In the genomic region with DNA sequence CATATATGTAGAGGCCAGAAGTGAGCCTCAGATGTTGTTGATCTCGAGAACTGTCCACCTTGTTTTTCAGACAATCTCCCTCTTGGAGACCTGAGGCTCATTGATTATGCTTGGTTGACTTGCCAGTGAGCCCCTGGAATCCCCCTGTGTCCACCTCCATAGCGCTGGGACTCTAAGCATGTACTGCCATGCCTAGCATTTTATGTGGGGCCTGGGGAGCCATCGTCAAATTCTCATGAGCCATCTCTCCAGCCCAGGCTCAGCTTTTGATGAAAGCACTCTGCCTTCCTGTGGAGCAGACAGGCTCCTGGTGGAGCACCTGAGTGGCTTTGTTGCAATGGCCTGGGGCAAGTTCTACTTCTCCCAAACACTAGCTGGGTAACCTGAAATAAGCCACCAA, we compare ENCODE assay signal across 25 mouse cellular contexts. TPM values are rescaled to one million over a fixed set of nuclear protein-coding genes. Genes with fewer than 3 reads are reported as not detected.
DNase-seq lines count a peak whose midpoint lies in the region; ATAC-seq and TF ChIP-seq lines count a peak whose summit lies in the region.
"Had no signal": no experiment of that assay in that cellular context is flagged by ENCODE, and none has a peak within 500 bp of the region (broad histone marks: within the 10 kb centered on the region; RNA-seq: fewer than 3 reads in every experiment).

No protein-coding gene starts in this region.

- TF ChIP-seq POLR2A in CH12.LX (IDR thresholded peaks at IDR 0.05; ENCODE audit: low read depth, low read length): peak; percentile 33; the same call in 1 of the 2 replicates

- H3K27ac ChIP-seq in midbrain, embryonic 11.5 days (ENCODE audit: low read depth, low read length): no peak overlapping the region
- H3K27ac ChIP-seq in midbrain, embryonic 15.5 days: no peak overlapping the region
- peak overlapping the region; percentile 84 for H3K27ac ChIP-seq in CH12.LX (ENCODE audit: insufficient read depth, low read depth)

- H3K79me2 ChIP-seq in CH12.LX (replicated peaks; ENCODE audit: control insufficient read depth, extremely low read depth, insufficient read depth, poor library complexity, severe bottlenecking): peaks cover 24% of the 10 kb centered on the region

- H3K27me3 ChIP-seq in midbrain, embryonic 11.5 days (ENCODE audit: control insufficient read depth, insufficient read depth, low read length): no peaks in the 10 kb centered on the region
- no peaks in the 10 kb centered on the region for H3K27me3 ChIP-seq in midbrain, embryonic 15.5 days (replicated peaks)
- no peaks in the 10 kb centered on the region for H3K27me3 ChIP-seq in CH12.LX (replicated peaks)
- H3K27me3 ChIP-seq: Patski had no signal

- DNase-seq in midbrain, embryonic 11.5 days (ENCODE audit: low spot score, missing footprints): peak; percentile 61
- DNase-seq in CH12.LX (ENCODE audit: extremely low read depth): no peak
- no peak for DNase-seq in cerebellum, postnatal 10 days
- DNase-seq: adrenal gland, adult 2 months; adrenal gland, adult 8-10 months; adrenal gland, postnatal 10 days; adrenal gland, postnatal 14 days; adrenal gland, postnatal 25 days; adrenal gland, postnatal 36 days; B cell, adult 2 months; cerebellum, adult 11 months; cerebellum, adult 11-12 months; cerebellum, adult 18-20 months; cerebellum, adult 2 months had no signal

- no peak for TF ChIP-seq CTCF in CH12.LX (conservative IDR thresholded peaks at IDR 0.05 in 1 of 2, IDR thresholded peaks at IDR 0.05 in 1 of 2; ENCODE audit: low read depth in 2 of 2, low read length in 2 of 2)

- dilution Hi-C loops in CH12.LX (cut with MboI; ENCODE audit: extremely low pct_ligation_motif_present, extremely low pct_unique_long_range_greater_than_20kb, low sequenced_read_pairs): no loop called here

- in situ Hi-C loops in CH12.LX (cut with MboI; ENCODE audit: low pct_ligation_motif_present, low pct_unique_long_range_greater_than_20kb, low sequenced_read_pairs): loop anchor here (5.0 kb wide), 1 partner anchor 83 kb away; no protein-coding TSS in a partner anchor

- WGBS in midbrain, embryonic 11.5 days: 84% methylated on average over 3 of the region's 3 CpGs
- WGBS in midbrain, embryonic 15.5 days: 82% methylated on average over 3 of the region's 3 CpGs

- peak; percentile 60 for TF ChIP-seq EP300 in CH12.LX (IDR thresholded peaks at IDR 0.05; ENCODE audit: low read length)

- TF ChIP-seq RAD21 in CH12.LX (IDR thresholded peaks at IDR 0.05; ENCODE audit: low read depth, low read length): no peak; the same call in 1 of the 2 replicates

- H3K9ac ChIP-seq in midbrain, embryonic 11.5 days (ENCODE audit: low read length): no peak overlapping the region
- no peak overlapping the region for H3K9ac ChIP-seq in midbrain, embryonic 15.5 days
- no peak overlapping the region for H3K9ac ChIP-seq in CH12.LX (ENCODE audit: insufficient read depth, low read depth)

- no peaks in the 10 kb centered on the region for H3K9me3 ChIP-seq in midbrain, embryonic 11.5 days (ENCODE audit: control insufficient read depth, low read length)
- H3K9me3 ChIP-seq in midbrain, embryonic 15.5 days: no peaks in the 10 kb centered on the region
- H3K9me3 ChIP-seq in CH12.LX (replicated peaks; ENCODE audit: low read length): no peaks in the 10 kb centered on the region

- no peak overlapping the region for H3K4me3 ChIP-seq in midbrain, embryonic 11.5 days (ENCODE audit: low read depth, low read length)
- H3K4me3 ChIP-seq in midbrain, embryonic 15.5 days: no peak overlapping the region
- no peak overlapping the region for H3K4me3 ChIP-seq in CH12.LX (replicated peaks in 1 of 3; ENCODE audit: low read depth in 2 of 3, low read length in 2 of 3, poor library complexity in 1 of 3)

- H3K4me2 ChIP-seq in midbrain, embryonic 11.5 days: no peak overlapping the region
- no peak overlapping the region for H3K4me2 ChIP-seq in midbrain, embryonic 15.5 days
- peak overlapping the region; percentile 12 for H3K4me2 ChIP-seq in CH12.LX (ENCODE audit: insufficient read depth, low read depth, poor library complexity, severe bottlenecking)

- no peak for ATAC-seq in midbrain, embryonic 11.5 days (ENCODE audit: low FRiP score)
- no peak for ATAC-seq in midbrain, embryonic 15.5 days (replicated peaks)
- ATAC-seq: activated CD4-positive, CD25-positive, alpha-beta regulatory T cell, adult 4 months; CD4-positive, CD25-positive, alpha-beta regulatory T cell, adult 4 months; Patski had no signal

- no peaks in the 10 kb centered on the region for H3K4me1 ChIP-seq in midbrain, embryonic 11.5 days (ENCODE audit: control insufficient read depth, insufficient read depth, low read length)
- H3K4me1 ChIP-seq in midbrain, embryonic 15.5 days: no peaks in the 10 kb centered on the region
- H3K4me1 ChIP-seq in CH12.LX (ENCODE audit: control insufficient read depth in 1 of 2, insufficient read depth in 2 of 2): peaks cover 81 to 98% of the 10 kb centered on the region in 2 experiments

- H3K36me3 ChIP-seq in midbrain, embryonic 11.5 days (ENCODE audit: control insufficient read depth, insufficient read depth, low read length): no peaks in the 10 kb centered on the region
- H3K36me3 ChIP-seq in midbrain, embryonic 15.5 days (replicated peaks): no peaks in the 10 kb centered on the region
- peaks cover 0 to 62% of the 10 kb centered on the region in 2 experiments for H3K36me3 ChIP-seq in CH12.LX (replicated peaks in 1 of 2; ENCODE audit: control insufficient read depth in 1 of 2, insufficient read depth in 1 of 2, low read length in 1 of 2)
- H3K36me3 ChIP-seq: G1E had no signal

TF ChIP-seq in CH12.LX, 34 proteins besides CTCF, POLR2A, EP300 and RAD21:
- TF ChIP-seq MAZ (IDR thresholded peaks at IDR 0.05; ENCODE audit: low read depth, low read length) (peak; percentile 64; the same call in 1 of the 2 replicates), SMC3 (IDR thresholded peaks at IDR 0.05; ENCODE audit: low read depth, low read length) (no peak; the same call in 1 of the 2 replicates), ELF1 (IDR thresholded peaks at IDR 0.05; ENCODE audit: low read depth, low read length) (0 out of 2 replicates have a peak, but pooled peaks have one; percentile 30), ZMIZ1 (IDR thresholded peaks at IDR 0.05; ENCODE audit: low read depth, low read length) (peak; percentile 76), CHD1 (IDR thresholded peaks at IDR 0.05; ENCODE audit: low read depth, low read length) (peak; percentile 64; the same call in 1 of the 2 replicates), ETS1 (conservative IDR thresholded peaks at IDR 0.05; ENCODE audit: low read depth, low read length) (peak; percentile 46), ZNF384 (IDR thresholded peaks at IDR 0.05; ENCODE audit: low read depth, low read length) (no peak), E2F4 (IDR thresholded peaks at IDR 0.05; ENCODE audit: insufficient replicate concordance, low read depth, low read length) (no peak), MEF2A (IDR thresholded peaks at IDR 0.05; ENCODE audit: borderline replicate concordance, low read depth, low read length) (peak; percentile 49; the same call in 1 of the 2 replicates), TCF12 (IDR thresholded peaks at IDR 0.05; ENCODE audit: low read depth, low read length) (peak; percentile 38; the same call in 1 of the 2 replicates), MXI1 (IDR thresholded peaks at IDR 0.05; ENCODE audit: low read depth, low read length) (peak; percentile 63; the same call in 1 of the 2 replicates), SIN3A (IDR thresholded peaks at IDR 0.05; ENCODE audit: low read length) (0 out of 2 replicates have a peak, but pooled peaks have one; percentile 39), NRF1 (IDR thresholded peaks at IDR 0.05; ENCODE audit: low read depth, low read length) (no peak; the same call in 1 of the 2 replicates), CHD2 (IDR thresholded peaks at IDR 0.05; ENCODE audit: low read length) (peak; percentile 38; the same call in 1 of the 2 replicates), MAFK (IDR thresholded peaks at IDR 0.05; ENCODE audit: insufficient replicate concordance, low read length) (no peak), MYC (IDR thresholded peaks at IDR 0.05; ENCODE audit: low read depth, low read length) (peak; percentile 64), BHLHE40 (IDR thresholded peaks at IDR 0.05; ENCODE audit: low read depth, low read length) (peak; percentile 48; the same call in 1 of the 2 replicates), HCFC1 (IDR thresholded peaks at IDR 0.05; ENCODE audit: low read depth, low read length) (no peak)

RNA-seq across cellular contexts. Expression of a gene that starts 14.9 kb away (rescaled TPM):
- not detected in 2 replicates for polyA plus RNA-seq in midbrain, embryonic 11.5 days (2014; fragmentation: Nextera tagmentation; extraction: Ambion mirVana)
- polyA plus RNA-seq in midbrain, embryonic 15.5 days (2015; fragmentation: Nextera tagmentation; extraction: Ambion mirVana): not detected in 2 replicates
- total RNA-seq in CH12.LX (2012; rRNA removed) (not detected in 2 replicates), CH12.LX (2014; rRNA removed) (not detected in 2 replicates)
- polyA plus RNA-seq in CH12.LX (2012; ENCODE audit: insufficient read length, low read depth): 22.0 TPM in 1 of 2 replicates, not detected in the other
- total RNA-seq: adrenal gland, adult 18-20 months; adrenal gland, adult 2 months; adrenal gland, adult 8-10 months; adrenal gland, postnatal 10 days; adrenal gland, postnatal 14 days; adrenal gland, postnatal 25 days; adrenal gland, postnatal 36 days; adrenal gland, postnatal 4 days; ES-E14; G1E; MEL had no signal
- polyA plus RNA-seq: activated CD4-positive, CD25-positive, alpha-beta regulatory T cell, adult 4 months; adrenal gland, adult 2 months; brain, embryonic 14.5 days; C2C12; CD4-positive, CD25-positive, alpha-beta regulatory T cell, adult 4 months; cerebellum, adult 2 months; G1E; Patski had no signal
